Comparison of ENCODE assay signal across 8 mouse cellular contexts in the genomic region with DNA sequence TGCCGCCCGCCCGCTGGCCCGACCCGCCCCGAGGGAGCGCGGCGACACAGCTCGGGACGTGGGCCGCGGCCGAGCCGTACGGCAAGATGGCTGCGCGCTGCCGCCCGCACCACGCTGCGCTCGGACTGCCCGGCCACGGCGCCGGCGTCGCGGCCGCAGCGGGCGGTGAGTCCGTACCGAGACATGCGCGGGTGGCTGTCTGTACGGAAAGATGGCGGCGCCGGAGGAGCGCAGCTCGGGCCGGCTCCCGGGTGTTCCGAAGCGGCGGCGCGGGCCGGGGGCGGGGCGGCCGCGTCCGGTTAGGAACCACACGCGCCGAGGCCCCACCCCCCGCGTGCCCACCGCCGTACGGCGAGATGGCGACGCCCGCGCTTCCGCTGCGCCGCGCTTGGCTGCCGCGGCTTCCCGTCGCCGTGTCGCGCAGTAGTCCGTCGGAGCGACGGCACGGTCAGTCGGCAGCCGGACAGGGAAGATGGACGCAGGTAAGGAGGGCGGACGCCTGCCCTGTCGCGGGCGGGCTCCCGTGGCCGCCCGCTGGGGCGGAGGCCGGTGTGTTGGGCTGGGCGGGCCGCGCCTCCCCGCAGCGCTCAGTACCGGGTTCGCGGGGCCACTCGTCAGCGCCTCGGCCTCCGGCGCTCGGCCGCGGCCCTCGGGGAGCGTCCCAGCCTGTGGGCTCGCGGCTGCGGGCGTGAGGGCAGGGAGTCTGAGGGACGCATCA. TPM values are rescaled to one million over a fixed set of nuclear protein-coding genes. Genes with fewer than 3 reads are reported as not detected.
A peak's percentile ranks its signal among the peaks of the same experiment; 100 is the strongest.
DNase-seq lines count a peak whose midpoint lies in the region; ATAC-seq and TF ChIP-seq lines count a peak whose summit lies in the region.

A gene (minus strand): TSS at position 292 of the 718 bp plus-strand sequence.

- peak within 1 kb of the TSS; percentile 88 for H3K9ac ChIP-seq in heart, embryonic 12.5 days
- peak within 1 kb of the TSS; percentile 94 for H3K9ac ChIP-seq in kidney, postnatal 0 days (ENCODE audit: low read depth, low read length)
- H3K9ac ChIP-seq in liver, adult 2 months (ENCODE audit: low read depth, low read length): peak within 1 kb of the TSS; percentile 90

- peak; percentile 91 for DNase-seq in CD4-positive helper T cell, adult 2 months (ENCODE audit: low read depth, low spot score)
- DNase-seq in brain, embryonic 18.5 days (ENCODE audit: low read depth, low spot score): peak; percentile 90
- DNase-seq in kidney, postnatal 0 days (ENCODE audit: low spot score): peak; percentile 91
- DNase-seq in liver, adult 2 months (ENCODE audit: extremely low read depth, low read depth, low spot score): peak; percentile 74
- peak; percentile 90 for DNase-seq in spleen, postnatal 36 days (ENCODE audit: low spot score in 2 of 2)

- ATAC-seq in erythroid progenitor cell, adult 5-6 weeks (replicated peaks; ENCODE audit: low FRiP score, poor library complexity, severe bottlenecking): peak; percentile 65
- ATAC-seq in heart, embryonic 12.5 days (ENCODE audit: insufficient number of reproducible peaks, low FRiP score): peak; percentile 92
- peak; percentile 94 for ATAC-seq in kidney, postnatal 0 days (replicated peaks; ENCODE audit: low FRiP score, low read depth)
- ATAC-seq in monocyte, adult 5-6 weeks (replicated peaks; ENCODE audit: insufficient number of reproducible peaks, low FRiP score, low TSS enrichment, poor library complexity, severe bottlenecking): peak; percentile 77

- peaks cover 10% of the 10 kb centered on the region for H3K36me3 ChIP-seq in heart, embryonic 12.5 days
- peaks cover 10% of the 10 kb centered on the region for H3K36me3 ChIP-seq in kidney, postnatal 0 days (ENCODE audit: insufficient read depth, low read length)
- H3K36me3 ChIP-seq in liver, adult 2 months (ENCODE audit: control insufficient read depth, insufficient read depth, low read length): no peaks in the 10 kb centered on the region

- peak within 1 kb of the TSS; percentile 77 for H3K27ac ChIP-seq in heart, embryonic 12.5 days (ENCODE audit: poor library complexity, severe bottlenecking)
- peak within 1 kb of the TSS; percentile 94 for H3K27ac ChIP-seq in kidney, postnatal 0 days
- peak within 1 kb of the TSS; percentile 78 for H3K27ac ChIP-seq in liver, adult 2 months (replicated peaks; ENCODE audit: insufficient read depth, low read depth, low read length)

- peak within 1 kb of the TSS; percentile 74 for H3K4me3 ChIP-seq in heart, embryonic 12.5 days
- peak within 1 kb of the TSS; percentile 99 for H3K4me3 ChIP-seq in kidney, postnatal 0 days (replicated peaks; ENCODE audit: low read depth, low read length)
- H3K4me3 ChIP-seq in liver, adult 2 months (ENCODE audit: insufficient read depth, low read depth, low read length): peak within 1 kb of the TSS; percentile 90

- peaks cover 35% of the 10 kb centered on the region for H3K79me2 ChIP-seq in liver, adult 2 months (ENCODE audit: control insufficient read depth, insufficient read depth, low read length)

- H3K4me2 ChIP-seq in heart, embryonic 12.5 days: peak within 1 kb of the TSS; percentile 91
- peak within 1 kb of the TSS; percentile 88 for H3K4me2 ChIP-seq in kidney, postnatal 0 days (ENCODE audit: low read length)

- no peak for TF ChIP-seq CTCF in kidney, postnatal 0 days (IDR thresholded peaks at IDR 0.05; ENCODE audit: low read depth)
- TF ChIP-seq CTCF in liver, adult 2 months (IDR thresholded peaks at IDR 0.05; ENCODE audit: low read depth, low read length): no peak

- no peaks in the 10 kb centered on the region for H3K9me3 ChIP-seq in heart, embryonic 12.5 days (replicated peaks)
- H3K9me3 ChIP-seq in kidney, postnatal 0 days (replicated peaks; ENCODE audit: low read length): no peaks in the 10 kb centered on the region

- peak; percentile 78 for TF ChIP-seq POLR2A in liver, adult 2 months (IDR thresholded peaks at IDR 0.05; ENCODE audit: extremely low read depth, insufficient read depth, low read length)

- under 1% methylated on average over 117 of the region's 121 CpGs for WGBS in heart, embryonic 12.5 days
- WGBS in kidney, postnatal 0 days: under 1% methylated on average over 107 of the region's 121 CpGs
- under 1% methylated on average over 121 of the region's 121 CpGs for WGBS in liver, adult 2 months

- peaks cover 16% of the 10 kb centered on the region for H3K4me1 ChIP-seq in heart, embryonic 12.5 days (replicated peaks)
- 0 out of 2 replicates have a peak, but pooled peaks cover 3% of the 10 kb centered on the region for H3K4me1 ChIP-seq in kidney, postnatal 0 days (replicated peaks; ENCODE audit: insufficient read depth, low read length)
- peaks cover 12% of the 10 kb centered on the region for H3K4me1 ChIP-seq in liver, adult 2 months (ENCODE audit: control insufficient read depth, insufficient read depth, low read length)

- no peaks in the 10 kb centered on the region for H3K27me3 ChIP-seq in heart, embryonic 12.5 days (replicated peaks)
- no peaks in the 10 kb centered on the region for H3K27me3 ChIP-seq in kidney, postnatal 0 days (ENCODE audit: insufficient read depth, low read length)
- no peaks in the 10 kb centered on the region for H3K27me3 ChIP-seq in liver, adult 2 months (ENCODE audit: control insufficient read depth, insufficient read depth, low read length)

RNA-seq across cellular contexts. Expression of the gene that starts here (rescaled TPM):
- total RNA-seq in erythroid progenitor cell, adult 5-6 weeks (2015; ENCODE audit: low replicate concordance): 1.1 and 30.6 TPM in 2 replicates
- 3.1 and 14.1 TPM in 2 replicates for total RNA-seq in erythroid progenitor cell, adult 5-6 weeks (2017; ENCODE audit: low replicate concordance)
- 47.2 and 51.8 TPM in 2 replicates for polyA plus RNA-seq in heart, embryonic 12.5 days (2016; fragmentation: Nextera tagmentation; extraction: Ambion mirVana)
- 82.5 and 82.9 TPM in 2 replicates for polyA plus RNA-seq in kidney, postnatal 0 days (2015; fragmentation: Nextera tagmentation; extraction: Ambion mirVana)
- total RNA-seq in liver, adult 2 months (2014; rRNA removed): 10.0 and 13.6 TPM in 2 replicates
- polyA plus RNA-seq in liver, adult 2 months (2012; rRNA removed): 17.5 TPM in 2 replicates
- total RNA-seq in monocyte, adult 5-6 weeks (2017): 6.8 to 26.3 TPM (median 11.5 TPM) in 3 replicates

Comparison
In these comparisons a context has a peak if more than half of its experiments do, and no peak if none do; other contexts are left out.
1. Peak in every context shown above with its lines: DNase-seq, ATAC-seq, H3K4me3 ChIP-seq and H3K27ac ChIP-seq.